Mouse (Mus musculus) MEL (cell line): ENCODE data around the gene Igsf9b. TPM values are rescaled to one million over a fixed set of nuclear protein-coding genes. Genes with fewer than 3 reads are reported as not detected.

Source experiments
- DNase-seq: peaks from one replicate; pipeline ENCODE4 v3.0.0; 2011; ENCODE audit warnings: low read depth, low spot score
- H3K27ac ChIP-seq: 2 replicates; pipeline ENCODE4 v1.5.1; 2012; ENCODE audit warnings: low read depth, mild to moderate bottlenecking, control low read depth, low read length, moderate library complexity; ENCODE audit not compliant: control insufficient read depth
- H3K27me3 ChIP-seq, 2 experiments: fragments of 150-350 bp in 1 of 2; sonication (generic) in 1 of 2; 2 replicates each; pipeline ENCODE4 v1.6.1; 2012; ENCODE audit warnings: low read length in 2 of 2, mild to moderate bottlenecking in 2 of 2, improper control_type of control experiment in 1 of 2, moderate library complexity in 1 of 2; ENCODE audit not compliant: insufficient read depth in 2 of 2, control insufficient read depth in 1 of 2
- H3K36me3 ChIP-seq, 2 experiments: 2 replicates each; pipeline ENCODE4 v1.6.1; 2012 to 2014; ENCODE audit warnings: low read length in 2 of 2, improper control_type of control experiment in 1 of 2, inconsistent platforms in 1 of 2, mild to moderate bottlenecking in 1 of 2; ENCODE audit not compliant: insufficient read depth in 2 of 2, control insufficient read depth in 1 of 2
- H3K4me1 ChIP-seq, 2 experiments: fragments of 150-350 bp in 1 of 2; sonication (generic) in 1 of 2; 2 replicates each; pipeline ENCODE4 v1.6.1; 2012; ENCODE audit warnings: low read length in 2 of 2, improper control_type of control experiment in 1 of 2, mild to moderate bottlenecking in 1 of 2; ENCODE audit not compliant: insufficient read depth in 2 of 2, control insufficient read depth in 1 of 2
- H3K4me3 ChIP-seq, 2 experiments: fragments of 150-350 bp in 1 of 2; sonication (generic) in 1 of 2; 2 replicates each; pipeline ENCODE4 v1.5.1; 2012; ENCODE audit warnings: low read depth in 2 of 2, low read length in 2 of 2, mild to moderate bottlenecking in 2 of 2, moderate library complexity in 2 of 2, control low read depth in 1 of 2, improper control_type of control experiment in 1 of 2; ENCODE audit not compliant: control insufficient read depth in 1 of 2, insufficient read depth in 1 of 2
- H3K79me2 ChIP-seq: 2 replicates; pipeline ENCODE4 v1.6.1; 2012; ENCODE audit warnings: mild to moderate bottlenecking, low read length, moderate library complexity; ENCODE audit not compliant: control insufficient read depth, poor library complexity, insufficient read depth
- H3K9ac ChIP-seq: 2 replicates; pipeline ENCODE4 v1.6.1; 2012; ENCODE audit warnings: low read depth, mild to moderate bottlenecking, control low read depth, low read length, moderate library complexity; ENCODE audit not compliant: control insufficient read depth, poor library complexity, severe bottlenecking
- H3K9me3 ChIP-seq: fragments of 150-350 bp; sonication (generic); replicated peaks from 2 replicates; pipeline ENCODE4 v1.6.1; 2012; ENCODE audit warnings: mild to moderate bottlenecking, low read length, improper control_type of control experiment, moderate library complexity; ENCODE audit not compliant: insufficient read depth
- BHLHE40 ChIP-seq: IDR thresholded peaks from 2 replicates; pipeline ENCODE4 v1.6.1; 2012; ENCODE audit warnings: low read depth, mild to moderate bottlenecking, inconsistent platforms, low read length, improper control_type of control experiment, borderline replicate concordance
- CHD2 ChIP-seq: IDR thresholded peaks from 2 replicates; pipeline ENCODE4 v1.6.1; 2011; ENCODE audit warnings: low read length, improper control_type of control experiment
- E2F4 ChIP-seq: IDR thresholded peaks from 2 replicates; pipeline ENCODE4 v1.6.1; 2011; ENCODE audit warnings: low read depth, low read length, improper control_type of control experiment, borderline replicate concordance
- KAT2A ChIP-seq: conservative IDR thresholded peaks from 2 replicates; pipeline ENCODE4 v1.6.1; 2012; ENCODE audit warnings: low read depth, low read length, improper control_type of control experiment, inconsistent platforms
- MEF2A ChIP-seq: IDR thresholded peaks from 2 replicates; pipeline ENCODE4 v1.6.1; 2014; ENCODE audit warnings: low read depth, mild to moderate bottlenecking, inconsistent platforms, low read length, improper control_type of control experiment; ENCODE audit not compliant: poor library complexity, insufficient replicate concordance, severe bottlenecking; ENCODE audit errors: extremely low read depth
- MYB ChIP-seq: IDR thresholded peaks from 2 replicates; pipeline ENCODE4 v1.6.1; 2011; ENCODE audit warnings: mild to moderate bottlenecking, low read depth, low read length, improper control_type of control experiment
- NRF1 ChIP-seq: IDR thresholded peaks from 2 replicates; pipeline ENCODE4 v1.6.1; 2014; ENCODE audit warnings: low read depth, mild to moderate bottlenecking, inconsistent platforms, low read length, improper control_type of control experiment, moderate library complexity; ENCODE audit not compliant: poor library complexity, insufficient read depth, severe bottlenecking
- POLR2AphosphoS2 ChIP-seq: IDR thresholded peaks from 2 replicates; pipeline ENCODE4 v1.6.1; 2011; ENCODE audit warnings: low read length, improper control_type of control experiment
- RAD21 ChIP-seq: IDR thresholded peaks from 2 replicates; pipeline ENCODE4 v1.6.1; 2011; ENCODE audit warnings: mild to moderate bottlenecking, low read depth, low read length, improper control_type of control experiment
- RCOR1 ChIP-seq: IDR thresholded peaks from 2 replicates; pipeline ENCODE4 v1.6.1; 2012; ENCODE audit warnings: low read depth, mild to moderate bottlenecking, inconsistent platforms, low read length, improper control_type of control experiment
- SIN3A ChIP-seq: IDR thresholded peaks from 2 replicates; pipeline ENCODE4 v1.6.1; 2012; ENCODE audit warnings: low read length, improper control_type of control experiment, inconsistent platforms
- SMC3 ChIP-seq: IDR thresholded peaks from 2 replicates; pipeline ENCODE4 v1.6.1; 2011; ENCODE audit warnings: low read depth, low read length, improper control_type of control experiment
- TAL1 ChIP-seq: IDR thresholded peaks from 2 replicates; pipeline ENCODE4 v1.6.1; 2012; ENCODE audit warnings: mild to moderate bottlenecking, inconsistent platforms, low read length, moderate library complexity, mixed read lengths
- TBP ChIP-seq: IDR thresholded peaks from 2 replicates; pipeline ENCODE4 v1.8.0; 2011; ENCODE audit warnings: low read depth, low read length, improper control_type of control experiment
- TCF12 ChIP-seq: IDR thresholded peaks from 2 replicates; pipeline ENCODE4 v1.6.1; 2014; ENCODE audit warnings: low read depth, mild to moderate bottlenecking, inconsistent platforms, low read length, improper control_type of control experiment, moderate library complexity
- polyA plus RNA-seq, 2 experiments: library from polyadenylated mRNA; stranded (reverse) in 1 of 2; unstranded in 1 of 2; fragments of >175 nt in 1 of 2; fragments of >200 nt in 1 of 2; gene quantifications; 2 replicates each; pipeline versions ENCODE4 v1.2.1 to v1.2.4; 2012; ENCODE audit warnings: low replicate concordance in 2 of 2, low read depth in 1 of 2; ENCODE audit not compliant: insufficient read length in 2 of 2, insufficient read depth in 1 of 2, missing spikeins in 1 of 2
- total RNA-seq: library from RNA; depleted of rRNA; stranded (reverse); fragments of 300-350 nt; gene quantifications from 2 replicates; pipeline ENCODE4 v1.2.3, GENCODE M21; 2012

The Igsf9b gene
- total and polyA plus RNA-seq, 3 experiments: not detected

GRCm38 (mm10) chr9:27280976-27281375 is 18.0 kb upstream of the Igsf9b start:
- no peak for TF ChIP-seq POLR2AphosphoS2
- no peak for TF ChIP-seq SMC3
- no peak for TF ChIP-seq SIN3A
- no peak for TF ChIP-seq E2F4
- TF ChIP-seq TCF12: no peak
- TF ChIP-seq RCOR1: no peak
- no peak for TF ChIP-seq TAL1
- no peak for TF ChIP-seq MYB
- no peak for TF ChIP-seq KAT2A
- no peak for TF ChIP-seq TBP
- no peak for TF ChIP-seq BHLHE40
- no peak for TF ChIP-seq RAD21
- TF ChIP-seq MEF2A: no peak
- TF ChIP-seq NRF1: no peak
- no peak overlapping the region for H3K27ac ChIP-seq

DNA sequence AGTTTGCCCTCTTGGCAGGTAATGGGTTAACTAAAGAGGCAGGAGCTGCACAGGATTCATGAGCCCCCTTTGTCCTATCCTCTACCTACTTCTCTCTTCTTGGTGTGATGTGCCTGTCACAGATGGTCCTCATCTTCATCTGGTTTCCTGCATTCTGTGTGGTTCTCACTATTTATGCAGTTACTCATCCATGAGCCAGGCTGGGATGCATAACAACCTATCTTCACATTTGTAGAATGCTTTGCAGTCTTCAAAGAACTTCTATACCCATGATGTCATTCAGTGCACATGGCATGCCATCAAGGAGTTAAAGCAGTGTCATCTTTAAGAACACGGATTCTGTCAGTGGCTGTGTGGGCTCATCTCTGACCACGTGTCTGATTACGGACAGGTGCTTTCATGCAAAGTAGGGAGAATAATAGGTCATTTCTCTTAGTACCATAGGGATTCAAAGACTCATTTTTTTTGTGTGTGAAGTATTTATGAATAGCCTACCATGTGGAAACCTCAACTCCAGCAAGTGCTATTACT is 13.2 kb upstream of the Igsf9b start:
- no peaks in the 10 kb centered on the region for H3K9me3 ChIP-seq
- no peak for TF ChIP-seq MEF2A
- no peak for TF ChIP-seq CHD2
- no peaks in the 10 kb centered on the region for H3K36me3 ChIP-seq
- no peak for DNase-seq
- H3K4me3 ChIP-seq: no peak overlapping the region
- no peaks in the 10 kb centered on the region for H3K4me1 ChIP-seq
- H3K27ac ChIP-seq: no peak overlapping the region
- H3K27me3 ChIP-seq: no peaks in the 10 kb centered on the region
- H3K9ac ChIP-seq: no peak overlapping the region
- H3K79me2 ChIP-seq: no peaks in the 10 kb centered on the region

More at GRCm38 (mm10) chr9:27280976-27281375, 18.0 kb upstream of the Igsf9b start:
- H3K4me3 ChIP-seq: no peak overlapping the region
- no peaks in the 10 kb centered on the region for H3K4me1 ChIP-seq
- no peaks in the 10 kb centered on the region for H3K9me3 ChIP-seq
- H3K36me3 ChIP-seq: no peaks in the 10 kb centered on the region
- DNase-seq: no peak
- no peaks in the 10 kb centered on the region for H3K79me2 ChIP-seq
- no peak overlapping the region for H3K9ac ChIP-seq
- no peaks in the 10 kb centered on the region for H3K27me3 ChIP-seq

DNA sequence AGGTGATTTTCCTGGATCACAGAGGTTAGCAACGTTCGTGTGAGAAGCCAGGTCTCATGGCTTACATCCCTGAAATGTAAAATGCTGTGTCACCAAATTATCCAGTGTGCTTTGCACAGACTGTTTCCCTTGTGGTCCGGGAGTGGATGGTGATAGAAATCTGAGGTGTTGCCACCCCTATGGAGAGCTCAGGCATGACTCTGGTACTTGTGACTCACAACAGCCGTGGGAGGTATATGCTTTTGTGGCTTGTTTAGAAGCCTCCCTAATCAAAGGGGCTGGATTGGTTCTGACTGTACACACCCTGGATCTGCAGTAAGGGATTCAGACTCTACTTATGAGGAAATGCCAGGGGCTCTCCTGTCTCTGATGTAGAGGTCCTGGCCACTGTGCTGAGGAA is 12.7 kb upstream of the Igsf9b start:
- Histone ChIP-seq H3K4me3 (no peak overlapping the region), H3K27ac (no peak overlapping the region), H3K27me3 (no peaks in the 10 kb centered on the region), H3K36me3 (no peaks in the 10 kb centered on the region), H3K9ac (no peak overlapping the region), H3K79me2 (no peaks in the 10 kb centered on the region)
- TF ChIP-seq TCF12 (no peak), KAT2A (no peak), MYB (no peak), RAD21 (no peak)
- TF ChIP-seq, all 39 proteins: peak for 0
- Histone ChIP-seq H3K9me3 (no peaks in the 10 kb centered on the region), H3K4me1 (no peaks in the 10 kb centered on the region)
- no peak for DNase-seq
